Mouse (Mus musculus): ENCODE measurements at regions not wholly inside any gene's neighbourhood (a gene's known extent, or its start where the extent isn't known, plus 50 kb on each side); places are given as distances from the start of the nearest gene placed in this dataset.
A peak's percentile ranks its signal among the peaks of the same experiment; 100 is the strongest.

DNA sequence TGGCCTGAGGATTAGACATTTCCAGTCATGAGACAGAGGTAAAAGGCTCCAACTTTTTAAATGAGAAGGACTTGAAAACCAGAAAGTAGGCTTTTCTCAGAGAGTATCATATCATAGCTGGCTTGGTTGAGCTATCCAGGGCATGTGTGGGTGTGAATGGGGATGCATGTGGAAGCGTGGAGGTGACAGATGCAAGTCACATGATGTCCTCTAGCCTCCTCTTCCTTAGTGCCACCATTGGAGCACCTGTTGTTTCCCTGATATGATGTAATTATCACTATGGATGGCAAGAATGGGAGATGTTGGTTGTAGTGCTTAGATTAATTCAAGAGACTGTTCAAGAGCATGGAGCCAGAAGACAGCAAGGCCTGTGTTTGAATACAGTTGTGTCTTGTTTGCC, 510.0 kb downstream of the Ccdc171 start:
- DNase-seq (ENCODE audit: low spot score) = no peak

DNA sequence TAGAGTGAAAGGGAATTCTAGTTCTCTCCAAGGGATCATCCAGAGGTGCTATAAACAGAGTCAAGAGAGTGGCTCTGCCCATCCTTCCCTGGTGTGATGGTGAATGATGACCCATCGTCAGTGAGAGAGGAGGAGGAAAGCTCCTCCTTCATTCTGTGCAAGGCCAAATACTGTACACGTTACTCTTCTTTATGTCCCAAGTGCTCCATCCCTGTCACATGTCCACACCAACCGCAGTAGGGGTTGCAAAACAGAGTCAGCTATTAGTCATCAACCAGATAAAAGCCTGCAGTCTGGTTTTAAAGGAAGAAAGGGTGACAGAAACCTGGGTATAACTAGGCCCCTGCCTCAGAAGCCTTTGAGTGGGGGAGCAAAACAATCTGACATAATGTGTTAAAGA, 512.2 kb downstream of the Ccdc171 start:
- DNase-seq (ENCODE audit: low spot score) = no peak

DNA sequence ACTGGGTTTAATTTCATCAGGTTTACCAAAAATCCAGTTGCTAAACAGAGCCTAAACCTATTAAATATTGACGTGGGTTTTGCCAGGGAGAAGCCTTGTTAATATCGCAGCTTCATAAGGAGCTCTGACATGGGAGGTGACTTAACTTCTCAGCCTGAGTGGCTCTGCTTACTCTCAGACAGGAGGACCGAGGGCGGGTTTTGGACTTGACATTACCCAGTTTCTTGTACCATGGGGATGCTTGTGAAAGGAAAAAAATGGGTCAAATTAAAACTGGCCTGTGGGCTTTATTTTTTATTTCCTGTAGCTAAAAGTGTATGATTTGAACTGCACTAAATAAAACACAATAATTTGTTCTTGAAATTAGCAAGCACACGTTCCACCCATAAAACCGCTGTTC, 524.9 kb downstream of the Ccdc171 start:
- no peak for DNase-seq (ENCODE audit: low spot score)

- no peak for DNase-seq (ENCODE audit: low spot score)
Observed at GRCm38 (mm10) chr4:84056863-84057502, 531.6 kb downstream of the Ccdc171 start.

GRCm38 (mm10) chr4:84060187-84060586, 534.8 kb downstream of the Ccdc171 start:
- no peak for DNase-seq (ENCODE audit: low spot score)

- DNase-seq (ENCODE audit: low spot score) = no peak
Observed at GRCm38 (mm10) chr4:84063755-84064154, 538.4 kb downstream of the Ccdc171 start.

- DNase-seq (ENCODE audit: low spot score) = peak; percentile 80
Observed at GRCm38 (mm10) chr4:84064614-84065456, 539.5 kb downstream of the Ccdc171 start.

- no peak for DNase-seq (ENCODE audit: low spot score)
Observed at GRCm38 (mm10) chr4:84065457-84066124, 540.2 kb downstream of the Ccdc171 start.

DNA sequence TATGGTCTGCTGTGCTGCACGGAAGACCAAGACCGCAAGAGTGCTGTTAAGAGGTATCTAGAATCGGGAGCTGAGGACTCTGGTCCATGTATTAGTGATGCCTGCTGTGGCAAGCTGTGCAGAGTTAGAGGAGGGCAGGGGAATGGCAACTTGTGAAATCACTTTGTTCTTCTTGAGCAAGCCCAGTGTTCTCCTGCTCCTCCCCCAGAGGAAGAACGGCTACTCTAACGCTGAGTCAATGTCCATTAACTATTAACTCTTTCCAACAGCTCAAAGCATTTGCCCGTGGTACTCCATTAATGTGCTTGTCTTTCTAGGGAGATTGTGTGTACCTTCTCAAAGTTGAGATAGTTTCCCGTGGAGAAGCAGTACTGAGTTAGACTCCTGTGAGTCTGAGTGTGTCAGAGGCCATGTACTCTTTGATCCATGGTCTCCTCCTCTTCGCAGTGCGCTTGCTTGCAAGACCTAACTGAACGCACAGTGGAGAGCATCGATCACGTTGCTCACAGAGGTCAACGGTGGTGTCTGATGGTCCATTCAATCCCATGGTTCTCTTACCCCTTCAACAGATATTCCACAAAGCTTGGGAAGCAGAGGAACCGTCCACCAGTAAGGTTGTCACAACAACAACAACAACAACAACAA, 542.7 kb downstream of the Ccdc171 start:
- DNase-seq (ENCODE audit: low spot score) = no peak

- DNase-seq (ENCODE audit: low spot score) = no peak
Observed at GRCm38 (mm10) chr4:84068947-84069663, 543.8 kb downstream of the Ccdc171 start.

DNA sequence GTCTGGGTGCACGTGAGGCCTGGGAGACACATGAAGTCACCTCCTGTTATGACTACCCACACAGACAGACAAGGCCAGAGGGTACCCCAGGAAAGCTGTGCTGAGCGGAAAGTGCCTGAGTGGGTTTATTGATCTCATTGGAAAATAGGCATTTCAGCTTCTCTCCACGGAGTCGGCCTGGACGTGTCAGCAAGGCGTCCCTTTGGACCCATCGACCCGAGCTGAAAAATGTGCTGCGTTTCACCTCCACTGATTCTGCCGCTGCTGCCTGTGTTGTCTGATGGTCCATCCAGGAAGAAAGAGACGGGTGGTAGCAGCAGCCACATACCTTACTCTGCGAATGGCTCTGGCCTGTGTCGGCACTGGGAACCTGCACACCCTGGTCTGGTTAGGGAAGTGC, 544.3 kb downstream of the Ccdc171 start:
- no peak for DNase-seq (ENCODE audit: low spot score)

GRCm38 (mm10) chr4:84070089-84070488, 544.7 kb downstream of the Ccdc171 start:
- no peak for DNase-seq (ENCODE audit: low spot score)

DNA sequence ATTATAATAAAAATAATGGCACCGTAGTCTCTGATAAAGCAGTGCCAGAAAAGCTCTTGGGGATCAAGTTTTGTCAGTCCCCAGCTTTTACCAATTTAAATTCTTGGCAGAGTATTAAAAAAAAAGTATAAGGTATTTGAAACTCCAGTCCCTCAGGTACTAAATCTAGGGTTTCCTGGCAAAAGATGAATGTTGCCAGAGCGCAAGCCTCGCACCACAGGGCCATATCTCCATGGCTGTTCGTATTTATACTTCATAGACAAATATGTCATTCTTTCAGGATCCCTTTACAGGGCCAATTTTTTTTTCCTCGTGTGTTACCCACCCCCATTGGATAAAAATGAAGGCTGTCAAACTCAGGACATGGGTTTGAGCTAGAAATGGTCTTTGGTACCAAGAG, 546.8 kb downstream of the Ccdc171 start:
- DNase-seq (ENCODE audit: low spot score) = no peak

DNA sequence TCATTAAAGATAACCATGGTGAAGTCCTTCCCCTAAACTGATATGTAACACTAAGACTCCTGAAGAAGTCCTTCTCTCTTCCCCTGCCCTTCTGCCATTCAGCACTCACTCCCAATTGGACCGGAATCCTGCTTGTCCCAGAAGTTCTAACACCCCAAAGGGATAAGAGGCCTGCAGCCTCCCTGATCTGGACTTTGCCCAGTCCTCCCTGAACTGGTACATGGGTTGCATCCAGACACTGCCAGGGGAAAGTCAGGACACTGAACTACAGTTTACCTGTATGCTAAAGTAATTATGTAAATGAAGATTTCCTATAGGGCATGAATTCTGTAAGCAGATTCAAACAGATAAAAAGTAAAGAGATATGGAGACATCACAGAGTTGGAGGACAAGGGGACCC, 551.2 kb downstream of the Ccdc171 start:
- no peak for DNase-seq (ENCODE audit: low spot score)

GRCm38 (mm10) chr4:84079516-84079915, 554.2 kb downstream of the Ccdc171 start:
- DNase-seq (ENCODE audit: low spot score) = no peak

GRCm38 (mm10) chr4:84081518-84081917, 556.2 kb downstream of the Ccdc171 start:
- DNase-seq (ENCODE audit: low spot score) = no peak

GRCm38 (mm10) chr4:84088166-84088565, 562.8 kb downstream of the Ccdc171 start:
- DNase-seq (ENCODE audit: low spot score) = peak; percentile 14

- no peak for DNase-seq (ENCODE audit: low spot score)
Observed at GRCm38 (mm10) chr4:84092509-84092908, 567.2 kb downstream of the Ccdc171 start.

DNA sequence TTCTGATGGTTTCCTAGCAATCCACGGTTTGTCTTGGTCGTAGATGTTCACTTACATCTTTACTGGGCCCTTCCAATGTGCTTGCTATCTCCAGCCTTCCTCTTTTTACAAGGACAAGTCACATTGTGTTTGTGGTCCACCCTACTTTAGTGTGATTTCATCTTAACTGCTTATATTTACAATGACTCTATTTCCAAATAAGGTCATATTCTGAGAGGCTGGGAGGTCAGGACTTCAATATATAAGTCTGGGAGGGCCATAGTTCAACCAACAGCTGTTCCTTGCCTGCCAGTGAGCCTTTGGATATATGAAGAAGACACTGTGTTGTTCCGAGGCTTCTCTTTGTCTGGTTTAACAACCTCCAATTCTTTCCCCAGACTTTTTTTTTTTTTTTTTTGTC, 569.9 kb downstream of the Ccdc171 start:
- no peak for DNase-seq (ENCODE audit: low spot score)

DNA sequence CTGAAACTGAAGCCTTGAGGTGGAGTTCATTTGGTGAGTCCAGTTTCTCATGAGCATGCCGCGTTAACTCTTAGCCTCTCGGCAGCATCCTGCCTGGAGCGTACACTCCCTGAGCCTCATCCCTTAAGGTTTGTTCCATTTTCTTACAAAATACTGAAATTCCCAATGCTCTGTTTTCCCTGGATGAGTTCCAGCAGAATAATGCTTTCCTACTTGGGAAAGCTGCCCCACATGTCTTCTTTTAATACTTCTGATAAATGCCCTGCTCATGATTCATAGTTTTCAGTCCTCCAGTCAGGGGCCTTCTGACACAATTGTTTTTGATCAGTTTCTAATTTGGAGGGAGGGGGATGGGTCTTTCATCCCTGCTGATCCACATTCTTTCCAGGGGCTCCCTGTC, 570.7 kb downstream of the Ccdc171 start:
- no peak for DNase-seq (ENCODE audit: low spot score)

DNA sequence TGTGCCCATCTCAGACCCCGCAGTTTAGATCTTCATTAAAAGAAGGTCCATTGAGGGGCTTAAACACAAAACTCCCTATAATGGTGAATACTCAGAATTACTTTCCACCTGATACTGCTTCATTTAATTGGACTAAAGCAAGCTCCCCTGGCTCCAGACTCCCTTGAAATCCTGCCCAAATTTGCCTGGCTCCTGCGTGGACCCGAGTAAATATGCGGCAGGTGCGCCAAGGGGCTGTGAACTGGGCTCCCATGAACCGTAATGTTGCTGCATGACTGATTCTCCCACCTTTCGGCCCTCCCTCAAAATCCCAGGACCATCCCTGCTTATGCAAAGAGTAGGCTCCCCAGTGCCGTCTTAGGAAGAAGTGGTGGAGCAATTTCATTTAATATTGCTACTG, 573.7 kb downstream of the Ccdc171 start:
- DNase-seq (ENCODE audit: low spot score) = no peak

- no peak for DNase-seq (ENCODE audit: low spot score)
Observed at GRCm38 (mm10) chr4:84101923-84102322, 573.2 kb downstream of the Bnc2 start.

All from urinary bladder, postnatal 25 days (tissue).